Mouse (Mus musculus): ENCODE results near the gene Stat6. TPM values are rescaled to one million over a fixed set of nuclear protein-coding genes. Genes with fewer than 3 reads are reported as not detected.
A peak's percentile ranks its signal among the peaks of the same experiment; 100 is the strongest.

Gene Stat6
- polyA plus RNA-seq, 1 experiment from 2014 or later = 5.4 TPM

DNA sequence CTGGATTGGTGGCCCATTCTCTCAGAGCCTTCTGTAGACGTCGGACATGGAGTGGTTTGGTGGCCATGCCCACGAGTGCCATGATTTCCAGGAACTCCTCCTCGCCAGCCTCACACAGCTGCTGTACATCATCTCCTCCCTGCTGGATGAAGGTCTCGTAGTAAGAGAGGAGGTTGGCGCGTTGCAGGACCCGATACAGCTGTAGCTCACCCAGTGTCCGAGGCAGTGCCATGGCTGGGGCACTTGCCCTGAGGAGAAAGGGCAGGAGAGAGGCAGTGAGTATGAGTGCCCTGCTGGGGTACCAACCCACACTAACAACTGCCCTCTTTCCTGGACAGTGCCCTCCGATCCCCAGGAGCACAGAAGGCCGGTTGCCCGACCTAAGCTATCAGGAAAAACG, 22.1 kb downstream of the Stat6 start:
- Histone ChIP-seq H3K27me3 (ENCODE audit: control insufficient read depth, insufficient read depth, low read depth, low read length) (peaks cover 69% of the 10 kb centered on the region), H3K9me3 (replicated peaks; ENCODE audit: control insufficient read depth, low read length, poor library complexity, severe bottlenecking) (no peaks in the 10 kb centered on the region), H3K27ac (ENCODE audit: low read length) (no peak overlapping the region), H3K36me3 (ENCODE audit: control insufficient read depth, insufficient read depth, low read length) (no peaks in the 10 kb centered on the region), H3K4me2 (ENCODE audit: low read length) (no peak overlapping the region), H3K4me1 (ENCODE audit: control insufficient read depth, insufficient read depth, low read length) (peaks cover 30% of the 10 kb centered on the region), H3K4me3 (ENCODE audit: low read depth, low read length) (no peak overlapping the region), H3K9ac (ENCODE audit: low read depth, low read length) (no peak overlapping the region)
- WGBS = 16% methylated on average over 13 of the region's 13 CpGs
- no peak for ATAC-seq

- WGBS = 7% methylated on average over 14 of the region's 14 CpGs
- peaks cover 30% of the 10 kb centered on the region for H3K4me1 ChIP-seq (ENCODE audit: control insufficient read depth, insufficient read depth, low read length)
- H3K4me2 ChIP-seq (ENCODE audit: low read length) = peak overlapping the region; percentile 93
- peak overlapping the region; percentile 58 for H3K4me3 ChIP-seq (ENCODE audit: low read depth, low read length)
- no peak for ATAC-seq
- H3K27me3 ChIP-seq (ENCODE audit: control insufficient read depth, insufficient read depth, low read depth, low read length) = peaks cover 68% of the 10 kb centered on the region
- H3K27ac ChIP-seq (ENCODE audit: low read length) = no peak overlapping the region
- H3K36me3 ChIP-seq (ENCODE audit: control insufficient read depth, insufficient read depth, low read length) = no peaks in the 10 kb centered on the region
- 0 out of 2 replicates have a peak overlapping the region, but pooled peaks have one; percentile 45 for H3K9ac ChIP-seq (ENCODE audit: low read depth, low read length)
- no peaks in the 10 kb centered on the region for H3K9me3 ChIP-seq (replicated peaks; ENCODE audit: control insufficient read depth, low read length, poor library complexity, severe bottlenecking)
These were observed 22.8 kb downstream of the Stat6 start for GRCm38 (mm10) chr10:127665366-127666181.

- no peaks in the 10 kb centered on the region for H3K36me3 ChIP-seq (ENCODE audit: control insufficient read depth, insufficient read depth, low read length)
- under 1% methylated on average over 59 of the region's 73 CpGs for WGBS
- H3K4me3 ChIP-seq (ENCODE audit: low read depth, low read length) = peak within 1 kb of the TSS; percentile 58
- H3K4me1 ChIP-seq (ENCODE audit: control insufficient read depth, insufficient read depth, low read length) = peaks cover 28% of the 10 kb centered on the region
- peak within 1 kb of the TSS; percentile 64 for H3K27ac ChIP-seq (ENCODE audit: low read length)
- peaks cover 59% of the 10 kb centered on the region for H3K27me3 ChIP-seq (ENCODE audit: control insufficient read depth, insufficient read depth, low read depth, low read length)
- peak; percentile 49 for ATAC-seq
- peak within 1 kb of the TSS; percentile 93 for H3K4me2 ChIP-seq (ENCODE audit: low read length)
- peak within 1 kb of the TSS; percentile 72 for H3K9ac ChIP-seq (ENCODE audit: low read depth, low read length)
- no peaks in the 10 kb centered on the region for H3K9me3 ChIP-seq (replicated peaks; ENCODE audit: control insufficient read depth, low read length, poor library complexity, severe bottlenecking)
These were observed 23.9 kb downstream of the Stat6 start, which contains the start of gene Nemp1 for GRCm38 (mm10) chr10:127666501-127667268. Nemp1 (plus strand) TSS chr10:127666901.

DNA sequence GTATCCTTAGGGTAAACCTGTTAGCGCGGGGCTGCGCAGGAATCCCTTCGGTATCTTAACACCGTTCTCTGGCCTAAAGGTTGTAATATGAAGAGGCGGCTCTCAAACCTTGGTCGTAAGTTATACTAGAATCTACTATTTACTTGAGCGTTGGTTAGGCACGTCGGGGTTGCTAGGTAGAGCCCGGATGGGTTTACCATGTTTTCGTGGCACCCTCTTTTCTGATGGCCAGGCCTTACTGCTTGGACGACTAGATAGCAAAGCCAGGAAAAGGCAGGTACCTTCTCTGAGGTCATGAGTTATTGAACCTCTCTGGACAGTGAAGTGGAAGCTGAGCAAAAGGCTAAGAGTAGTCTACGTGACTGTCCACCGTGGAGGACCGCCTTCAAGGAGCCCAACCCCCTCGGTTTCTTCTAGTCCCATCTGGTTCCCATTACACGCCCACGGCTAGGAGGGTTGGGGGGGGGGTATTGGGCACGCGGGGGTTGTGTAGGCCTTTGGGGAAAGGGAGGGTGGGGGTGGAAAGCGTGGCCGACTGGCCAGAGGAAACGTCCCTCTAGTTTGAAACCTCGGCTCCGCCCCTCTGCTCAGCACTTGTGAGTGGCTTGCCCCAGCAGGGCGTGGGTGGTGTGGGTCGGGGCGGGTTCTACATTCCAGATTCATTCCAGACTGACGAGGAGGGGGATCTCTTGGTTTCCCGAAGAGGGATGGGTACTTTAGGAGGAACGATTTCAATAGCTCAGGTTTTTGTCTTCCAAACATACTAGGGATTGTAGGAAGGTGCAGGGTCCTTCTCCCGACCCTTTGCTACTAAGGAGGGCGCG, 24.7 kb downstream of the Stat6 start:
- peak; percentile 18 for ATAC-seq
- H3K27ac ChIP-seq (ENCODE audit: low read length) = peak overlapping the region; percentile 72

GRCm38 (mm10) chr10:127668093-127669050, 25.6 kb downstream of the Stat6 start, which contains the start of gene Nab2:
Nab2 (minus strand) TSS chr10:127668568.
- Histone ChIP-seq H3K9ac (ENCODE audit: low read depth, low read length) (peak within 1 kb of the TSS; percentile 46), H3K36me3 (ENCODE audit: control insufficient read depth, insufficient read depth, low read length) (no peaks in the 10 kb centered on the region), H3K4me2 (ENCODE audit: low read length) (peak within 1 kb of the TSS; percentile 93), H3K4me3 (ENCODE audit: low read depth, low read length) (peak within 1 kb of the TSS; percentile 58), H3K27ac (ENCODE audit: low read length) (peak within 1 kb of the TSS; percentile 72), H3K9me3 (replicated peaks; ENCODE audit: control insufficient read depth, low read length, poor library complexity, severe bottlenecking) (no peaks in the 10 kb centered on the region), H3K4me1 (ENCODE audit: control insufficient read depth, insufficient read depth, low read length) (peaks cover 20% of the 10 kb centered on the region), H3K27me3 (ENCODE audit: control insufficient read depth, insufficient read depth, low read depth, low read length) (peaks cover 45% of the 10 kb centered on the region)
- ATAC-seq = no peak
- 2% methylated on average over 37 of the region's 40 CpGs for WGBS

More for the DNA sequence above, 24.7 kb downstream of the Stat6 start:
- no peaks in the 10 kb centered on the region for H3K36me3 ChIP-seq (ENCODE audit: control insufficient read depth, insufficient read depth, low read length)
- H3K4me1 ChIP-seq (ENCODE audit: control insufficient read depth, insufficient read depth, low read length) = peaks cover 21% of the 10 kb centered on the region
- peaks cover 54% of the 10 kb centered on the region for H3K27me3 ChIP-seq (ENCODE audit: control insufficient read depth, insufficient read depth, low read depth, low read length)
- peak overlapping the region; percentile 58 for H3K4me3 ChIP-seq (ENCODE audit: low read depth, low read length)
- peak overlapping the region; percentile 93 for H3K4me2 ChIP-seq (ENCODE audit: low read length)
- H3K9me3 ChIP-seq (replicated peaks; ENCODE audit: control insufficient read depth, low read length, poor library complexity, severe bottlenecking) = no peaks in the 10 kb centered on the region
- WGBS = 2% methylated on average over 31 of the region's 35 CpGs
- H3K9ac ChIP-seq (ENCODE audit: low read depth, low read length) = peak overlapping the region; percentile 72

DNA sequence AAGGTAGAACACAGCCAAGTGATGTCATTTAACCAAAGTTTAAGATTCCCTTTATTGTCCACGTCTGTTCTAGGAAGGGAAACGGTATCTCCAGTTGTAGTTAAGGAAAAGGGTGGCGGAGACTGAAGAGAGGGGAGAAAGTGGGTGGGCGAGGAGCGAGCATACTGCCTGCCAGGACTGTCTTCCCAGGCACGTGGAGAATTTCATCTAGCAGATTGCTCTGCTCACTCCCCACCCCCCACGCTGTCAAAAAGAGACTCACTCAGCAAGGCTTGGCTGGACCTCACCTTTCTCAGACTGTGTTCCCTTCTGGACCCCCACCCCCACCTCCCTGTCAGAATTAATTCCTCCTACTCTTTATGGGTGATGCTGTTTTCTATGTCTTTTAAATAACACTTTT, 26.4 kb downstream of the Stat6 start:
- H3K4me1 ChIP-seq (ENCODE audit: control insufficient read depth, insufficient read depth, low read length) = peaks cover 20% of the 10 kb centered on the region
- no peaks in the 10 kb centered on the region for H3K9me3 ChIP-seq (replicated peaks; ENCODE audit: control insufficient read depth, low read length, poor library complexity, severe bottlenecking)
- H3K36me3 ChIP-seq (ENCODE audit: control insufficient read depth, insufficient read depth, low read length) = no peaks in the 10 kb centered on the region
- H3K27ac ChIP-seq (ENCODE audit: low read length) = no peak overlapping the region
- H3K9ac ChIP-seq (ENCODE audit: low read depth, low read length) = no peak overlapping the region; the same call in 1 of the 2 replicates
- H3K27me3 ChIP-seq (ENCODE audit: control insufficient read depth, insufficient read depth, low read depth, low read length) = peaks cover 37% of the 10 kb centered on the region
- 34% methylated on average over 7 of the region's 7 CpGs for WGBS
- no peak overlapping the region for H3K4me3 ChIP-seq (ENCODE audit: low read depth, low read length)
- H3K4me2 ChIP-seq (ENCODE audit: low read length) = 0 out of 2 replicates have a peak overlapping the region, but pooled peaks have one; percentile 24
- ATAC-seq = no peak

- H3K9ac ChIP-seq (ENCODE audit: low read depth, low read length) = no peak overlapping the region
- no peaks in the 10 kb centered on the region for H3K36me3 ChIP-seq (ENCODE audit: control insufficient read depth, insufficient read depth, low read length)
- WGBS = 96% methylated on average over 2 of the region's 2 CpGs
- no peaks in the 10 kb centered on the region for H3K9me3 ChIP-seq (replicated peaks; ENCODE audit: control insufficient read depth, low read length, poor library complexity, severe bottlenecking)
- H3K4me3 ChIP-seq (ENCODE audit: low read depth, low read length) = no peak overlapping the region
- H3K27ac ChIP-seq (ENCODE audit: low read length) = no peak overlapping the region
- H3K4me2 ChIP-seq (ENCODE audit: low read length) = no peak overlapping the region
- peaks cover 20% of the 10 kb centered on the region for H3K4me1 ChIP-seq (ENCODE audit: control insufficient read depth, insufficient read depth, low read length)
- no peak for ATAC-seq
- peaks cover 27% of the 10 kb centered on the region for H3K27me3 ChIP-seq (ENCODE audit: control insufficient read depth, insufficient read depth, low read depth, low read length)
These were observed 27.4 kb downstream of the Stat6 start for GRCm38 (mm10) chr10:127670185-127670584.

- H3K27ac ChIP-seq (ENCODE audit: low read length) = no peak overlapping the region
- H3K4me3 ChIP-seq (ENCODE audit: low read depth, low read length) = no peak overlapping the region
- H3K9ac ChIP-seq (ENCODE audit: low read depth, low read length) = no peak overlapping the region
- H3K4me1 ChIP-seq (ENCODE audit: control insufficient read depth, insufficient read depth, low read length) = peaks cover 18% of the 10 kb centered on the region
- 32% methylated on average over 2 of the region's 2 CpGs for WGBS
- no peak for ATAC-seq
- no peaks in the 10 kb centered on the region for H3K36me3 ChIP-seq (ENCODE audit: control insufficient read depth, insufficient read depth, low read length)
- H3K27me3 ChIP-seq (ENCODE audit: control insufficient read depth, insufficient read depth, low read depth, low read length) = peaks cover 19% of the 10 kb centered on the region
- no peak overlapping the region for H3K4me2 ChIP-seq (ENCODE audit: low read length)
- H3K9me3 ChIP-seq (replicated peaks; ENCODE audit: control insufficient read depth, low read length, poor library complexity, severe bottlenecking) = no peaks in the 10 kb centered on the region
These were observed 28.5 kb downstream of the Stat6 start for GRCm38 (mm10) chr10:127671276-127671675.
